In the genomic region with DNA sequence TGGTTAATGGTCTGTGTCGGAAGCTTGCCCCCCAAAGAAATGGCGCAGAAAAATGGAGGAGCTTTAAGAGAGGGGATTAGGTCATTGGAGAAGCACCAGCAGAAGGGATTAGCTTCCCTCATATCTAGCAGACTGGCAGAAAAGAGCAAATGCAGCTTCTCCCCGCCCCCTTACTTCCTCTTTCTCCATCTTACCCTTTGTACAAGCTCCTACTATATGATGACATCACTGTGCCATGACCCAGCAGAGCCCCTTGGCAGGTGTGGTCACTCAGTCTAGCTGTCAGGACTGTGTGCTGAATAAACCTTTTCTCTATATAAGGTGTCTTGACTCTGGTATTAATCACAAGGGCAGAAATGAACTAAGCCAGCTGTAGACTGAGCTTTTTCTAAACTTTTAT, we compare ENCODE assay signal across 15 mouse cellular contexts. TPM values are rescaled to one million over a fixed set of nuclear protein-coding genes. Genes with fewer than 3 reads are reported as not detected.
DNase-seq lines count a peak whose midpoint lies in the region; ATAC-seq and TF ChIP-seq lines count a peak whose summit lies in the region.
"Had no signal": no experiment of that assay in that cellular context is flagged by ENCODE, and none has a peak within 500 bp of the region (broad histone marks: within the 10 kb centered on the region; RNA-seq: fewer than 3 reads in every experiment).

No protein-coding gene starts in this region.

- in situ Hi-C loops in CH12.LX (cut with MboI; ENCODE audit: low pct_ligation_motif_present, low pct_unique_long_range_greater_than_20kb, low sequenced_read_pairs): loop anchor here (25.0 kb wide), 1 partner anchor 753 kb away; a partner anchor contains a TSS

- no peak overlapping the region for H3K4me3 ChIP-seq in kidney, embryonic 15.5 days (replicated peaks)
- H3K4me3 ChIP-seq in CH12.LX (replicated peaks in 1 of 3; ENCODE audit: low read depth in 2 of 3, low read length in 2 of 3, poor library complexity in 1 of 3): peak overlapping the region in 2 of 3 experiments; percentile 26 to 35
- H3K4me3 ChIP-seq: forebrain, embryonic 10.5 days; hindbrain, embryonic 12.5 days; left cerebral cortex, adult 2 months; midbrain, embryonic 13.5 days had no signal

- no peak for TF ChIP-seq CTCF in CH12.LX (conservative IDR thresholded peaks at IDR 0.05 in 1 of 2, IDR thresholded peaks at IDR 0.05 in 1 of 2; ENCODE audit: low read depth in 2 of 2, low read length in 2 of 2)

- dilution Hi-C loops in CH12.LX (cut with MboI; ENCODE audit: extremely low pct_ligation_motif_present, extremely low pct_unique_long_range_greater_than_20kb, low sequenced_read_pairs): no loop called here

- H3K4me2 ChIP-seq in kidney, embryonic 15.5 days: no peak overlapping the region
- H3K4me2 ChIP-seq in CH12.LX (ENCODE audit: insufficient read depth, low read depth, poor library complexity, severe bottlenecking): peak overlapping the region; percentile 92; the same call in 1 of the 2 replicates
- H3K4me2 ChIP-seq: hindbrain, embryonic 12.5 days; midbrain, embryonic 13.5 days had no signal

- peak; percentile 50; the same call in 1 of the 2 replicates for TF ChIP-seq EP300 in CH12.LX (IDR thresholded peaks at IDR 0.05; ENCODE audit: low read length)

- peak overlapping the region; percentile 59 for H3K27ac ChIP-seq in kidney, embryonic 15.5 days
- H3K27ac ChIP-seq in CH12.LX (ENCODE audit: insufficient read depth, low read depth): peak overlapping the region; percentile 88
- H3K27ac ChIP-seq: forebrain, embryonic 10.5 days; hindbrain, embryonic 12.5 days; left cerebral cortex, adult 2 months; midbrain, embryonic 13.5 days had no signal

- WGBS in kidney, embryonic 15.5 days: 70% methylated on average over 3 of the region's 3 CpGs

- no peaks in the 10 kb centered on the region for H3K36me3 ChIP-seq in kidney, embryonic 15.5 days
- no peaks in the 10 kb centered on the region for H3K36me3 ChIP-seq in CH12.LX (replicated peaks in 1 of 2; ENCODE audit: control insufficient read depth in 1 of 2, insufficient read depth in 1 of 2, low read length in 1 of 2)
- no peaks in the 10 kb centered on the region for H3K36me3 ChIP-seq in splenic B cell, adult 2 months (ENCODE audit: control insufficient read depth, insufficient read depth, low read length, poor library complexity, severe bottlenecking)
- H3K36me3 ChIP-seq: forebrain, embryonic 10.5 days; hindbrain, embryonic 12.5 days; midbrain, embryonic 13.5 days had no signal

- no peaks in the 10 kb centered on the region for H3K9me3 ChIP-seq in kidney, embryonic 15.5 days (replicated peaks)
- H3K9me3 ChIP-seq in CH12.LX (replicated peaks; ENCODE audit: low read length): no peaks in the 10 kb centered on the region
- H3K9me3 ChIP-seq: forebrain, embryonic 10.5 days; hindbrain, embryonic 12.5 days; midbrain, embryonic 13.5 days had no signal

- peak; percentile 32; the same call in 1 of the 2 replicates for TF ChIP-seq POLR2A in CH12.LX (IDR thresholded peaks at IDR 0.05; ENCODE audit: low read depth, low read length)

- no peak overlapping the region for H3K9ac ChIP-seq in kidney, embryonic 15.5 days
- H3K9ac ChIP-seq in CH12.LX (ENCODE audit: insufficient read depth, low read depth): peak overlapping the region; percentile 45
- H3K9ac ChIP-seq: hindbrain, embryonic 12.5 days; midbrain, embryonic 13.5 days had no signal

- no peak for TF ChIP-seq RAD21 in CH12.LX (IDR thresholded peaks at IDR 0.05; ENCODE audit: low read depth, low read length)

- H3K27me3 ChIP-seq in kidney, embryonic 15.5 days: no peaks in the 10 kb centered on the region
- no peaks in the 10 kb centered on the region for H3K27me3 ChIP-seq in CH12.LX (replicated peaks)
- no peaks in the 10 kb centered on the region for H3K27me3 ChIP-seq in splenic B cell, adult 2 months (ENCODE audit: control insufficient read depth, insufficient read depth, low read length, poor library complexity, severe bottlenecking)
- H3K27me3 ChIP-seq: hindbrain, embryonic 12.5 days; midbrain, embryonic 13.5 days had no signal

- DNase-seq in kidney, adult 9 months: no peak
- peak; percentile 86 for DNase-seq in CH12.LX (ENCODE audit: extremely low read depth)
- DNase-seq in splenic B cell, adult 2 months (ENCODE audit: low read depth, low spot score): peak; percentile 20
- no peak for DNase-seq in layer of hippocampus, adult 11-12 months (ENCODE audit: low spot score)
- DNase-seq in gastrocnemius, adult 18-20 months (ENCODE audit: low spot score): no peak
- no peak for DNase-seq in cerebellum, adult 11 months
- DNase-seq: adrenal gland, adult 2 months; cerebellum, postnatal 25 days; kidney, postnatal 4 days had no signal

- H3K79me2 ChIP-seq in CH12.LX (replicated peaks; ENCODE audit: control insufficient read depth, extremely low read depth, insufficient read depth, poor library complexity, severe bottlenecking): no peaks in the 10 kb centered on the region

- peak; percentile 74; the same call in 1 of the 2 replicates for ATAC-seq in kidney, embryonic 15.5 days (replicated peaks; ENCODE audit: low FRiP score)
- peak; percentile 77 for ATAC-seq in granulocyte monocyte progenitor cell, adult 5-6 weeks (replicated peaks; ENCODE audit: poor library complexity, severe bottlenecking)
- ATAC-seq: midbrain, embryonic 13.5 days had no signal

- H3K4me1 ChIP-seq in kidney, embryonic 15.5 days: peaks cover 16% of the 10 kb centered on the region
- peaks cover 12 to 40% of the 10 kb centered on the region in 2 experiments for H3K4me1 ChIP-seq in CH12.LX (ENCODE audit: control insufficient read depth in 1 of 2, insufficient read depth in 2 of 2)
- H3K4me1 ChIP-seq: forebrain, embryonic 10.5 days; hindbrain, embryonic 12.5 days; midbrain, embryonic 13.5 days had no signal

TF ChIP-seq in CH12.LX, 34 proteins besides CTCF, POLR2A, EP300 and RAD21 (continues in another document):
- no peak for TF ChIP-seq USF1 (IDR thresholded peaks at IDR 0.05; ENCODE audit: low read depth, low read length)
- no peak for TF ChIP-seq SMC3 (IDR thresholded peaks at IDR 0.05; ENCODE audit: low read depth, low read length)
- TF ChIP-seq CHD1 (IDR thresholded peaks at IDR 0.05; ENCODE audit: low read depth, low read length): no peak
- TF ChIP-seq ZMIZ1 (IDR thresholded peaks at IDR 0.05; ENCODE audit: low read depth, low read length): no peak
- no peak for TF ChIP-seq ZNF384 (IDR thresholded peaks at IDR 0.05; ENCODE audit: low read depth, low read length)
- no peak for TF ChIP-seq ZC3H11A (IDR thresholded peaks at IDR 0.05; ENCODE audit: low read depth, low read length)
- TF ChIP-seq TBP (conservative IDR thresholded peaks at IDR 0.05; ENCODE audit: low read depth, low read length): no peak
- no peak for TF ChIP-seq ZKSCAN1 (IDR thresholded peaks at IDR 0.05; ENCODE audit: borderline replicate concordance, low read depth, low read length)
- 0 out of 2 replicates have a peak, but pooled peaks have one; percentile 21 for TF ChIP-seq NELFE (IDR thresholded peaks at IDR 0.05; ENCODE audit: low read depth, low read length)
- TF ChIP-seq E2F4 (IDR thresholded peaks at IDR 0.05; ENCODE audit: insufficient replicate concordance, low read depth, low read length): no peak
- peak; percentile 39; the same call in 1 of the 2 replicates for TF ChIP-seq JUND (conservative IDR thresholded peaks at IDR 0.05; ENCODE audit: low read depth, low read length)
- TF ChIP-seq CHD2 (IDR thresholded peaks at IDR 0.05; ENCODE audit: low read length): no peak
- no peak for TF ChIP-seq NRF1 (IDR thresholded peaks at IDR 0.05; ENCODE audit: low read depth, low read length)
- TF ChIP-seq USF2 (conservative IDR thresholded peaks at IDR 0.05; ENCODE audit: low read depth, low read length): no peak
- no peak for TF ChIP-seq MAZ (IDR thresholded peaks at IDR 0.05; ENCODE audit: low read depth, low read length)
- no peak for TF ChIP-seq MYC (IDR thresholded peaks at IDR 0.05; ENCODE audit: low read depth, low read length)
- TF ChIP-seq MAFK (IDR thresholded peaks at IDR 0.05; ENCODE audit: insufficient replicate concordance, low read length): no peak
- peak; percentile 60 for TF ChIP-seq ELF1 (IDR thresholded peaks at IDR 0.05; ENCODE audit: low read depth, low read length)
- TF ChIP-seq IRF4 (IDR thresholded peaks at IDR 0.05; ENCODE audit: low read depth, low read length): no peak; the same call in 1 of the 2 replicates
- 0 out of 2 replicates have a peak, but pooled peaks have one; percentile 23 for TF ChIP-seq ETS1 (conservative IDR thresholded peaks at IDR 0.05; ENCODE audit: low read depth, low read length)
- no peak for TF ChIP-seq MAX (IDR thresholded peaks at IDR 0.05; ENCODE audit: low read length)
- TF ChIP-seq SIN3A (IDR thresholded peaks at IDR 0.05; ENCODE audit: low read length): peak; percentile 33; the same call in 1 of the 2 replicates
- TF ChIP-seq UBTF (IDR thresholded peaks at IDR 0.05; ENCODE audit: low read depth, low read length): no peak
- TF ChIP-seq BHLHE40 (IDR thresholded peaks at IDR 0.05; ENCODE audit: low read depth, low read length): no peak
- no peak; the same call in none of the 2 replicates for TF ChIP-seq HCFC1 (IDR thresholded peaks at IDR 0.05; ENCODE audit: low read depth, low read length)
- TF ChIP-seq KAT2A (IDR thresholded peaks at IDR 0.05; ENCODE audit: insufficient replicate concordance, low read length): no peak
- no peak for TF ChIP-seq MXI1 (IDR thresholded peaks at IDR 0.05; ENCODE audit: low read depth, low read length)
- TF ChIP-seq PAX5 (IDR thresholded peaks at IDR 0.05; ENCODE audit: low read length): no peak
- TF ChIP-seq RCOR1 (conservative IDR thresholded peaks at IDR 0.05; ENCODE audit: low read depth, low read length): no peak

RNA-seq across cellular contexts. Expression of a gene that starts 10.5 kb away (rescaled TPM):
- polyA plus RNA-seq in kidney, embryonic 15.5 days (2015; fragmentation: Nextera tagmentation; extraction: Ambion mirVana): 106 and 113 TPM in 2 replicates
- 49.7 and 59.1 TPM in 2 replicates for total RNA-seq in CH12.LX (2012; rRNA removed)
- 178 and 184 TPM in 2 replicates for total RNA-seq in CH12.LX (2014; rRNA removed)
- polyA plus RNA-seq in CH12.LX (2012; ENCODE audit: insufficient read length, low read depth): 79.8 and 88.8 TPM in 2 replicates
- 56.5 and 86.2 TPM in 2 replicates for total RNA-seq in granulocyte monocyte progenitor cell, adult 5-6 weeks (2014; fragmentation: Nextera tagmentation)
- 48.2 and 49.2 TPM in 2 replicates for total RNA-seq in granulocyte monocyte progenitor cell, adult 5-6 weeks (2017)
- 10 to 100 TPM; 14.4 to 20.1 TPM for total RNA-seq in gastrocnemius, adult 18-20 months (2021)

RNA-seq across cellular contexts. Expression of a gene that starts 58.6 kb away (rescaled TPM):
- polyA plus RNA-seq in kidney, embryonic 15.5 days (2015; fragmentation: Nextera tagmentation; extraction: Ambion mirVana): 19.0 and 19.7 TPM in 2 replicates
- total RNA-seq in CH12.LX (2012; rRNA removed): 127 and 149 TPM in 2 replicates
- 56.0 and 64.2 TPM in 2 replicates for total RNA-seq in CH12.LX (2014; rRNA removed)
- 68.4 and 75.3 TPM in 2 replicates for polyA plus RNA-seq in CH12.LX (2012; ENCODE audit: insufficient read length, low read depth)
- 38.6 and 70.1 TPM in 2 replicates for total RNA-seq in granulocyte monocyte progenitor cell, adult 5-6 weeks (2014; fragmentation: Nextera tagmentation)
- 62.0 and 76.5 TPM in 2 replicates for total RNA-seq in granulocyte monocyte progenitor cell, adult 5-6 weeks (2017)
- 100 to 1,000 TPM; 238 to 306 TPM for total RNA-seq in gastrocnemius, adult 18-20 months (2021)

Comparison
In these comparisons a context has a peak if more than half of its experiments do, and no peak if none do; other contexts are left out.
1. DNase-seq: peak in CH12.LX (single experiment) and splenic B cell, adult 2 months (single experiment); none in kidney, adult 9 months (single experiment), layer of hippocampus, adult 11-12 months (single experiment), gastrocnemius, adult 18-20 months (single experiment) and cerebellum, adult 11 months (single experiment).